ENCODE assay signal across 14 mouse cellular contexts in the genomic region with DNA sequence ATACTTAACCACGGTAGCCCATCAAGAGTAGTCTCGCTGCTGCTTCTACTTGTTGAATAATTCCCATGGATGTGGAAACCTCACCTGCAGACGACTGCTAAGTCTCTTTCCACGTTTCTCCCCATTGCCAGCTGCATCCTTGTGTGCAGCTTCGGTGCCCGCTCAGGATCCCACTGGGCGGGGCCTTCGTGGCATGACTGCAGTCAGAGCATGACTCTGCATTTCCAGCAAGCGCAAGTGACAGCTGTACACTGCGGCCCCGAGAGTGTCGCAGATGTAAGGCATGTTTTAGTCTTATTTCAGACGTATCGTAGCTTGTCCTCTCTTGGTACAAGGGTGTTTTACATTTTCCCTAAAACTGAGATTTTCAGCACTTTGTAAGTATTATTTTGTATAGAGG.
DNase-seq lines count a peak whose midpoint lies in the region; ATAC-seq and TF ChIP-seq lines count a peak whose summit lies in the region.
"Had no signal": no experiment of that assay in that cellular context is flagged by ENCODE, and none has a peak within 500 bp of the region (broad histone marks: within the 10 kb centered on the region; RNA-seq: fewer than 3 reads in every experiment).

No protein-coding gene starts in this region.

- H3K4me3 ChIP-seq in thymus, adult 2 months (ENCODE audit: control insufficient read depth, insufficient read depth, low read length) = no peak overlapping the region
- no peak overlapping the region for H3K4me3 ChIP-seq in liver, embryonic 12.5 days
- H3K4me3 ChIP-seq: hindbrain, embryonic 12.5 days; midbrain, embryonic 12.5 days had no signal

- no peaks in the 10 kb centered on the region for H3K4me1 ChIP-seq in thymus, adult 2 months (replicated peaks; ENCODE audit: control insufficient read depth, insufficient read depth, low read length)
- no peaks in the 10 kb centered on the region for H3K4me1 ChIP-seq in liver, embryonic 12.5 days
- H3K4me1 ChIP-seq: hindbrain, embryonic 12.5 days had no signal

- H3K27ac ChIP-seq in thymus, adult 2 months (ENCODE audit: control insufficient read depth, insufficient read depth, low read length) = no peak overlapping the region
- no peak overlapping the region for H3K27ac ChIP-seq in liver, embryonic 12.5 days
- H3K27ac ChIP-seq: hindbrain, embryonic 12.5 days; midbrain, embryonic 12.5 days had no signal

- H3K4me2 ChIP-seq in liver, embryonic 12.5 days = no peak overlapping the region
- H3K4me2 ChIP-seq: hindbrain, embryonic 12.5 days; midbrain, embryonic 12.5 days had no signal

- no peaks in the 10 kb centered on the region for H3K9me3 ChIP-seq in liver, embryonic 12.5 days (replicated peaks)
- H3K9me3 ChIP-seq: hindbrain, embryonic 12.5 days; midbrain, embryonic 12.5 days had no signal

- no peak for TF ChIP-seq CTCF in thymus, adult 2 months (IDR thresholded peaks at IDR 0.05; ENCODE audit: borderline replicate concordance, control insufficient read depth, extremely low read depth, insufficient read depth, low read length, poor library complexity)

- H3K9ac ChIP-seq in liver, embryonic 12.5 days = no peak overlapping the region
- H3K9ac ChIP-seq: hindbrain, embryonic 12.5 days; midbrain, embryonic 12.5 days had no signal

- no peaks in the 10 kb centered on the region for H3K36me3 ChIP-seq in thymus, adult 2 months (ENCODE audit: control insufficient read depth, insufficient read depth, low read length)
- H3K36me3 ChIP-seq in liver, embryonic 12.5 days = no peaks in the 10 kb centered on the region
- H3K36me3 ChIP-seq: hindbrain, embryonic 12.5 days; midbrain, embryonic 12.5 days had no signal

- peak; percentile 30 to 44 for DNase-seq in frontal cortex, postnatal 36 days (ENCODE audit: low spot score in 2 of 2)
- no peak for DNase-seq in frontal cortex, postnatal 10 days (ENCODE audit: low spot score in 2 of 2)
- DNase-seq in thymus, adult 2 months = peak; percentile 3
- DNase-seq in thymus, adult 18-20 months = no peak
- peak; percentile 37 for DNase-seq in gastrocnemius, postnatal 10 days
- peak; percentile 76 for DNase-seq in skeletal muscle tissue, adult 2 months (ENCODE audit: low read depth, low spot score)
- DNase-seq in kidney, postnatal 25 days = no peak
- DNase-seq: cerebellum, adult 2 months; right cerebral cortex, postnatal 4 days had no signal

- H3K27me3 ChIP-seq in thymus, adult 2 months (ENCODE audit: control insufficient read depth, insufficient read depth, low read length) = no peaks in the 10 kb centered on the region; the same call in 1 of the 2 replicates
- H3K27me3 ChIP-seq in liver, embryonic 12.5 days (replicated peaks) = 0 out of 2 replicates have a peak, but pooled peaks cover 7% of the 10 kb centered on the region
- H3K27me3 ChIP-seq: hindbrain, embryonic 12.5 days; midbrain, embryonic 12.5 days had no signal

- no peak for TF ChIP-seq POLR2A in thymus, adult 2 months (IDR thresholded peaks at IDR 0.05; ENCODE audit: control insufficient read depth, extremely low read depth, insufficient read depth, low read length, poor library complexity)

- ATAC-seq in liver, embryonic 12.5 days = no peak
- ATAC-seq: intestine, embryonic 16.5 days; lung, postnatal 0 days had no signal

- 7% methylated on average over 14 of the region's 14 CpGs for WGBS in thymus, adult 2 months
- 58% methylated on average over 14 of the region's 14 CpGs for WGBS in liver, embryonic 12.5 days (ENCODE audit: insufficient replicate concordance)

Comparison
In these comparisons a context has a peak if more than half of its experiments do, and no peak if none do; other contexts are left out.
1. DNase-seq: peak in frontal cortex, postnatal 36 days (2 of 2), thymus, adult 2 months (single experiment), gastrocnemius, postnatal 10 days (single experiment) and skeletal muscle tissue, adult 2 months (single experiment); none in frontal cortex, postnatal 10 days (0 of 2), thymus, adult 18-20 months (0 of 2) and kidney, postnatal 25 days (0 of 2).